Mouse (Mus musculus) CH12.LX (cell line): ENCODE measurements around the gene Mis18a. TPM values are rescaled to one million over a fixed set of nuclear protein-coding genes. Genes with fewer than 3 reads are reported as not detected.

Experiments used
- DNase-seq: peaks from one replicate; pipeline ENCODE4 v3.0.0-alpha.2; 2013; ENCODE audit errors: extremely low read depth
- H3K27ac ChIP-seq: 2 replicates; pipeline ENCODE4 v1.5.1; 2012; ENCODE audit warnings: low read depth, mild to moderate bottlenecking, control low read depth, moderate library complexity; ENCODE audit not compliant: insufficient read depth
- H3K27me3 ChIP-seq: replicated peaks from 2 replicates; pipeline ENCODE3; 2012; ENCODE audit warnings: inconsistent platforms
- H3K36me3 ChIP-seq, 2 experiments: replicated peaks in 1 of 2; 2 replicates each; pipeline versions ENCODE3 to v1.6.1; 2012; ENCODE audit warnings: inconsistent platforms in 1 of 2, low read length in 1 of 2, mild to moderate bottlenecking in 1 of 2, mixed read lengths in 1 of 2, moderate library complexity in 1 of 2; ENCODE audit not compliant: control insufficient read depth in 1 of 2, insufficient read depth in 1 of 2
- H3K4me1 ChIP-seq, 2 experiments: 2 replicates each; pipeline ENCODE4 v1.6.1; 2012; ENCODE audit warnings: inconsistent platforms in 1 of 2, moderate library complexity in 1 of 2; ENCODE audit not compliant: insufficient read depth in 2 of 2, control insufficient read depth in 1 of 2
- H3K4me2 ChIP-seq: 2 replicates; pipeline ENCODE4 v1.6.1; 2012; ENCODE audit warnings: low read depth, mild to moderate bottlenecking, control low read depth; ENCODE audit not compliant: poor library complexity, insufficient read depth, severe bottlenecking
- H3K4me3 ChIP-seq, 3 experiments: fragments of 150-350 bp in 1 of 3; sonication (generic) in 1 of 3; replicated peaks in 1 of 3; 2 replicates each; pipeline versions ENCODE3 to v1.5.1; 2011 to 2012; ENCODE audit warnings: low read depth in 2 of 3, low read length in 2 of 3, mild to moderate bottlenecking in 2 of 3, moderate library complexity in 2 of 3, control low read depth in 1 of 3, improper control_type of control experiment in 1 of 3, inconsistent platforms in 1 of 3, mixed read lengths in 1 of 3; ENCODE audit not compliant: poor library complexity in 1 of 3
- H3K79me2 ChIP-seq: replicated peaks from 2 replicates; pipeline ENCODE4 v1.6.1; 2012; ENCODE audit warnings: mild to moderate bottlenecking, moderate library complexity; ENCODE audit not compliant: control insufficient read depth, poor library complexity, insufficient read depth, severe bottlenecking; ENCODE audit errors: extremely low read depth
- H3K9ac ChIP-seq: 2 replicates; pipeline ENCODE4 v1.6.1; 2012; ENCODE audit warnings: low read depth, mild to moderate bottlenecking, control low read depth, moderate library complexity; ENCODE audit not compliant: insufficient read depth
- H3K9me3 ChIP-seq: replicated peaks from 2 replicates; pipeline ENCODE3; 2012; ENCODE audit warnings: low read length, inconsistent platforms, mixed read lengths
- MYC ChIP-seq: IDR thresholded peaks from 2 replicates; pipeline ENCODE4 v1.6.1; 2011; ENCODE audit warnings: low read depth, mild to moderate bottlenecking, improper control_type of control experiment, low read length
- dilution Hi-C: fragments of 300-500 bp; cut with MboI; formaldehyde crosslinking; loops from 2 replicates; pipeline ENCODE4 v1.14.3; 2020; ENCODE audit warnings: low sequenced_read_pairs; ENCODE audit not compliant: extremely low pct_unique_long_range_greater_than_20kb, extremely low pct_ligation_motif_present
- in situ Hi-C: fragments of 300-500 bp; cut with MboI; formaldehyde crosslinking; loops from 3 replicates; pipeline ENCODE4 v1.14.3; 2019; ENCODE audit warnings: low sequenced_read_pairs, low pct_ligation_motif_present, low pct_unique_long_range_greater_than_20kb, mixed read lengths
- polyA plus RNA-seq: library from polyadenylated mRNA; unstranded; fragments of >175 nt; gene quantifications from 2 replicates; pipeline ENCODE4 v1.2.1, GENCODE M21; 2012; ENCODE audit warnings: low read depth; ENCODE audit not compliant: insufficient read length
- total RNA-seq, 2 experiments: library from RNA; depleted of rRNA; stranded (reverse); fragments of 300-350 nt in 1 of 2; fragments of >200 nt in 1 of 2; gene quantifications; 2 replicates each; pipeline ENCODE4 v1.2.3; 2012 to 2014

Mis18a gene
- total and polyA plus RNA-seq, 3 experiments: 40.5 to 113 (median 49.0) TPM

- no peak overlapping the region for H3K9ac ChIP-seq
- TF ChIP-seq MYC: no peak
- TF ChIP-seq, all 38 proteins: peak for 0
- H3K36me3 ChIP-seq: no peaks in the 10 kb centered on the region
- in situ Hi-C loops: no loop called here
- dilution Hi-C loops: no loop called here
- no peak overlapping the region for H3K4me2 ChIP-seq
- H3K4me1 ChIP-seq: no peaks in the 10 kb centered on the region; a peak in 1 of 4 replicates
- no peaks in the 10 kb centered on the region for H3K79me2 ChIP-seq
- H3K27ac ChIP-seq: no peak overlapping the region
- H3K9me3 ChIP-seq: peaks cover 7% of the 10 kb centered on the region
- H3K27me3 ChIP-seq: peaks cover 31% of the 10 kb centered on the region
- DNase-seq: no peak
- no peak overlapping the region for H3K4me3 ChIP-seq
These were observed 53.5 kb downstream of the Mis18a start for GRCm38 (mm10) chr16:90673507-90674354.

Other genes starting within 250 kb of the Mis18a start
- gene Mrap, start 10.8 kb upstream of the Mis18a start, total RNA-seq (2012; rRNA removed): not detected in 2 replicates
- gene Mrap, start 10.8 kb upstream of the Mis18a start, total RNA-seq (2014; rRNA removed): not detected in 2 replicates
- gene Mrap, start 10.8 kb upstream of the Mis18a start, polyA plus RNA-seq: not detected in 2 replicates
- 29.4 and 41.1 TPM in 2 replicates for gene Urb1, start 83.0 kb upstream of the Mis18a start, total RNA-seq (2012; rRNA removed)
- 21.1 and 23.9 TPM in 2 replicates for gene Urb1, start 83.0 kb upstream of the Mis18a start, total RNA-seq (2014; rRNA removed)
- 26.5 and 34.5 TPM in 2 replicates for gene Urb1, start 83.0 kb upstream of the Mis18a start, polyA plus RNA-seq
- gene Eva1c, start 99.3 kb upstream of the Mis18a start, total RNA-seq (2012; rRNA removed): not detected in 2 replicates
- gene Eva1c, start 99.3 kb upstream of the Mis18a start, total RNA-seq (2014; rRNA removed): not detected in 2 replicates
- not detected in 2 replicates for gene Eva1c, start 99.3 kb upstream of the Mis18a start, polyA plus RNA-seq
- gene Cfap298, start 207.7 kb upstream of the Mis18a start, total RNA-seq (2012; rRNA removed): 67.0 and 69.0 TPM in 2 replicates
- gene Cfap298, start 207.7 kb upstream of the Mis18a start, total RNA-seq (2014; rRNA removed): 41.8 and 55.9 TPM in 2 replicates
- 127 and 160 TPM in 2 replicates for gene Cfap298, start 207.7 kb upstream of the Mis18a start, polyA plus RNA-seq